Mouse (Mus musculus): ENCODE data around the gene Gm19668. TPM values are rescaled to one million over a fixed set of nuclear protein-coding genes. Genes with fewer than 3 reads are reported as not detected.
"Not testable (repeated sequence)": the region's sequence is repeated elsewhere in the genome, so short reads cannot be mapped to it uniquely, and the experiment has no call there.

Gm19668 gene
- polyA plus RNA-seq, 1 experiment, result not detected

GRCm38 (mm10) chr10:77769727-77770126 lies 29.2 kb downstream of the Gm19668 start:
- TF ChIP-seq POLR2A (IDR thresholded peaks at IDR 0.05; ENCODE audit: extremely low read depth, insufficient read depth, low read length), result no peak
- no peak for TF ChIP-seq CTCF (IDR thresholded peaks at IDR 0.05; ENCODE audit: extremely low read depth, insufficient read depth, low read length)
- Histone ChIP-seq H3K4me1 (ENCODE audit: control insufficient read depth, insufficient read depth, low read length) (no peaks in the 10 kb centered on the region), H3K27ac (ENCODE audit: insufficient read depth, low read length) (no peak overlapping the region; the same call in 1 of the 2 replicates), H3K4me3 (ENCODE audit: insufficient read depth, low read length) (no peak overlapping the region)

DNA sequence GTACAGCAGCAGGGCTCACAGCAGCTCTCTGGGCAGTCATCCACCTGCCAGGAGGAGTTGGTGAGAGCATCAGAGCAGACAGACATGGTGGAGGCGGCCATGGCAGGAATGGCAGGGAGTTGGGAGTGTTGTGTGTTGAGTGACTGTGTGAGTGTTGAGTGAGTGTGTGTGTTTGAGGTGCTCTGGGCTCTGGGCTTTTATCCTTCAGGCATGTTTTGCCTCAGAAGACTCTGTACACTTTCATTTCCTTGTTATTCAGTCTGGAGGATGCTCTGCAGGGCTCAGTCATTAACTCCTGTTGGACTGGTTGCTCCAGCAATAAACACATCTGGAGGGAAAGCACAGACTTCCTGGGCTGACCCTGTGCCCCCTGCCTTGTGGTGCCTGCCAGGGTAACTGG lies 39.4 kb downstream of the Gm19668 start, which contains the start of gene Gm3233:
Gene Gm3233, minus strand, starts transcription at position 101 of the 400 bp plus-strand sequence.
- H3K4me1 ChIP-seq (ENCODE audit: control insufficient read depth, insufficient read depth, low read length); H3K4me3 ChIP-seq (ENCODE audit: insufficient read depth, low read length): not testable (repeated sequence)

GRCm38 (mm10) chr10:77753448-77753847 lies 45.5 kb downstream of the Gm19668 start:
- no peak for TF ChIP-seq POLR2A (IDR thresholded peaks at IDR 0.05; ENCODE audit: extremely low read depth, insufficient read depth, low read length)
- TF ChIP-seq CTCF (IDR thresholded peaks at IDR 0.05; ENCODE audit: extremely low read depth, insufficient read depth, low read length), result no peak
- Histone ChIP-seq H3K27ac (ENCODE audit: insufficient read depth, low read length) (no peak overlapping the region), H3K4me1 (ENCODE audit: control insufficient read depth, insufficient read depth, low read length) (no peaks in the 10 kb centered on the region), H3K4me3 (ENCODE audit: insufficient read depth, low read length) (no peak overlapping the region)

More for the DNA sequence above, 39.4 kb downstream of the Gm19668 start, which contains the start of gene Gm3233:
- not testable (repeated sequence) for H3K27ac ChIP-seq (ENCODE audit: insufficient read depth, low read length)

DNA sequence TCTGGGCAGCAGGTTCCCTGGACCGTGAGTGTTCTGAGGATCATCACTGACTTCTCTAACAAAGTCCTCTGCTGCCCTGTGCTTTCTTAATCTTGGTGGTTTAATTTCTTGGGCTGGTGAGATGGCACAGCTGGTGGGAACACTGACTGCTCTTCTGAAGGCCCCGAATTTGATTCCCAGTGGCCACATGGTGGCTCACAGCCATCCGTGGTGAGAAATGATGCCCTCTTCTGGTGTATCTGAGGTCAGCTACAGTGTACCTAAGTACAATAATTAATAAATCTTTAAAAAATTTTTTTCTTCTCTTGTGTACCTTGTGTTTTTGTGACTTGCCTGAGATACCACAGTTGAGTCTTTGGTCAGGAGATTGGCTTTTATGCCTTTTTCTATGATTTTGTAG lies 46.6 kb downstream of the Gm19668 start:
- not testable (repeated sequence) for H3K4me3 ChIP-seq (ENCODE audit: insufficient read depth, low read length); H3K27ac ChIP-seq (ENCODE audit: insufficient read depth, low read length); H3K4me1 ChIP-seq (ENCODE audit: control insufficient read depth, insufficient read depth, low read length)

DNA sequence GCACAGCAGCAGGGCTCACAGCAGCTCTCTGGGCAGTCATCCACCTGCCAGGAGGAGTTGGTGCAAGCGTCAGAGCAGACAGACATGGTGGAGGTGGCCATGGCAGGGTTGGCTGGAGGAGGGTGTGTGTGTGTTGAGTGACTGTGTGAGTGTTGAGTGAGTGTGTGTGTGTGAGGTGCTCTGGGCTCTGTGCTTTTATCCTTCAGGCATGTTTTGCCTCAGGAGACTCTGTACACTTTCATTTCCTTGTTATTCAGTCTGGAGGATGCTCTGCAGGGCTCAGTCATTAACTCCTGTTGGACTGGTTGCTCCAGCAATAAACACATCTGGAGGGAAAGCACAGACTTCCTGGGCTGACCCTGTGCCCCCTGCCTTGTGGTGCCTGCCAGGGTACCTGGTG lies 47.7 kb downstream of the Gm19668 start, which contains the start of gene Gm9736:
Gene Gm9736, minus strand, starts transcription at position 101 of the 400 bp plus-strand sequence.
- H3K4me3 ChIP-seq (ENCODE audit: insufficient read depth, low read length); H3K4me1 ChIP-seq (ENCODE audit: control insufficient read depth, insufficient read depth, low read length); H3K27ac ChIP-seq (ENCODE audit: insufficient read depth, low read length): not testable (repeated sequence)

- H3K27ac ChIP-seq (ENCODE audit: insufficient read depth, low read length); H3K4me1 ChIP-seq (ENCODE audit: control insufficient read depth, insufficient read depth, low read length); H3K4me3 ChIP-seq (ENCODE audit: insufficient read depth, low read length): not testable (repeated sequence)
Observed at GRCm38 (mm10) chr10:77750686-77751085, 48.2 kb downstream of the Gm19668 start.

Other genes starting within 250 kb of the Gm19668 start
- gene Pttg1ip, start 217.4 kb downstream of the Gm19668 start, polyA plus RNA-seq (2012; rRNA removed), result 111 and 113 TPM in 2 replicates
- gene Sumo3, start 193.0 kb downstream of the Gm19668 start, polyA plus RNA-seq (2012; rRNA removed), result 270 and 272 TPM in 2 replicates
- gene Gm49325, start 192.9 kb downstream of the Gm19668 start, polyA plus RNA-seq (2012; rRNA removed), result 9.3 TPM in 1 of 2 replicates, not detected in the other
- 38.8 and 40.7 TPM in 2 replicates for gene Ube2g2, start 176.9 kb downstream of the Gm19668 start, polyA plus RNA-seq (2012; rRNA removed)
- gene Tspear, start 112.6 kb downstream of the Gm19668 start, polyA plus RNA-seq (2012; rRNA removed), result 0.29 TPM in 1 of 2 replicates, not detected in the other
- gene Gm19402, start 108.4 kb downstream of the Gm19668 start, polyA plus RNA-seq (2012; rRNA removed), result not detected in 2 replicates
- gene Gm9508, start 101.9 kb downstream of the Gm19668 start, polyA plus RNA-seq (2012; rRNA removed), result not detected in 2 replicates
- gene Gm10272, start 92.5 kb downstream of the Gm19668 start, polyA plus RNA-seq (2012; rRNA removed), result not detected in 2 replicates
- gene Gm10024, start 87.7 kb downstream of the Gm19668 start, polyA plus RNA-seq (2012; rRNA removed), result not detected in 2 replicates
- not detected in 2 replicates for gene Gm10142, start 83.3 kb downstream of the Gm19668 start, polyA plus RNA-seq (2012; rRNA removed)
- gene Krtap12-1, start 78.5 kb downstream of the Gm19668 start, polyA plus RNA-seq (2012; rRNA removed), result not detected in 2 replicates
- gene Gm10100, start 72.6 kb downstream of the Gm19668 start, polyA plus RNA-seq (2012; rRNA removed), result not detected in 2 replicates
- gene Gm18596, start 56.5 kb downstream of the Gm19668 start, polyA plus RNA-seq (2012; rRNA removed), result not detected in 2 replicates
- not detected in 2 replicates for gene Gm9736, start 47.8 kb downstream of the Gm19668 start, polyA plus RNA-seq (2012; rRNA removed)
- not detected in 2 replicates for gene Gm3233, start 39.5 kb downstream of the Gm19668 start, polyA plus RNA-seq (2012; rRNA removed)
- gene Gm3238, start 27.8 kb downstream of the Gm19668 start, polyA plus RNA-seq (2012; rRNA removed), result not detected in 2 replicates
- not detected in 2 replicates for gene Gm7138, start 22.2 kb downstream of the Gm19668 start, polyA plus RNA-seq (2012; rRNA removed)
- gene Gm3250, start 16.6 kb downstream of the Gm19668 start, polyA plus RNA-seq (2012; rRNA removed), result not detected in 2 replicates
- gene Gm7137, start 10.9 kb downstream of the Gm19668 start, polyA plus RNA-seq (2012; rRNA removed), result not detected in 2 replicates
- not detected in 2 replicates for gene Gm9639, start 4.1 kb downstream of the Gm19668 start, polyA plus RNA-seq (2012; rRNA removed)
- not detected in 2 replicates for gene Gm9507, start 12.7 kb upstream of the Gm19668 start, polyA plus RNA-seq (2012; rRNA removed)
- not detected in 2 replicates for gene Gm2696, start 15.5 kb upstream of the Gm19668 start, polyA plus RNA-seq (2012; rRNA removed)
- gene Krtap10-4, start 28.0 kb upstream of the Gm19668 start, polyA plus RNA-seq (2012; rRNA removed), result not detected in 2 replicates
- gene Krtap10-10, start 36.8 kb upstream of the Gm19668 start, polyA plus RNA-seq (2012; rRNA removed), result not detected in 2 replicates
- not detected in 2 replicates for gene Gm36176, start 47.7 kb upstream of the Gm19668 start, polyA plus RNA-seq (2012; rRNA removed)
- gene Gm10318, start 53.7 kb upstream of the Gm19668 start, polyA plus RNA-seq (2012; rRNA removed), result 0.15 TPM in 1 of 2 replicates, not detected in the other
- not detected in 2 replicates for gene Gm3285, start 62.8 kb upstream of the Gm19668 start, polyA plus RNA-seq (2012; rRNA removed)
- gene Lrrc3, start 103.4 kb upstream of the Gm19668 start, polyA plus RNA-seq (2012; rRNA removed), result 7.3 and 7.7 TPM in 2 replicates
- 30.8 and 32.0 TPM in 2 replicates for gene Trpm2, start 171.4 kb upstream of the Gm19668 start, polyA plus RNA-seq (2012; rRNA removed)
- gene 1810043G02Rik, start 179.4 kb upstream of the Gm19668 start, polyA plus RNA-seq (2012; rRNA removed), result 74.0 and 74.4 TPM in 2 replicates
- 158 and 186 TPM in 2 replicates for gene Pfkl, start 210.9 kb upstream of the Gm19668 start, polyA plus RNA-seq (2012; rRNA removed)
- gene Dnmt3l, start 242.8 kb upstream of the Gm19668 start, polyA plus RNA-seq (2012; rRNA removed), result 0.13 and 0.38 TPM in 2 replicates
- gene Aire, start 244.5 kb upstream of the Gm19668 start, polyA plus RNA-seq (2012; rRNA removed), result 0.32 and 0.65 TPM in 2 replicates

All from cortical plate, adult 2 months (tissue).